Mouse (Mus musculus) adrenal gland, postnatal 36 days (tissue): Measurements from ENCODE around the gene Ptcd2. TPM values are rescaled to one million over a fixed set of nuclear protein-coding genes. Genes with fewer than 3 reads are reported as not detected.
"Not testable (repeated sequence)": the region's sequence is repeated elsewhere in the genome, so short reads cannot be mapped to it uniquely, and the experiment has no call there.

ENCODE experiments used
- DNase-seq, 2 experiments: peaks; one replicate each; pipeline ENCODE4 v3.0.0; 2021; ENCODE audit warnings: mixed read lengths in 1 of 2
- total RNA-seq, 2 experiments: library from RNA; stranded (reverse); gene quantifications; 2 replicates each; pipeline ENCODE4 v1.2.3; 2021

The Ptcd2 gene
- total RNA-seq, 2 experiments from 2014 or later, result 26.7 to 41.3 TPM

DNA sequence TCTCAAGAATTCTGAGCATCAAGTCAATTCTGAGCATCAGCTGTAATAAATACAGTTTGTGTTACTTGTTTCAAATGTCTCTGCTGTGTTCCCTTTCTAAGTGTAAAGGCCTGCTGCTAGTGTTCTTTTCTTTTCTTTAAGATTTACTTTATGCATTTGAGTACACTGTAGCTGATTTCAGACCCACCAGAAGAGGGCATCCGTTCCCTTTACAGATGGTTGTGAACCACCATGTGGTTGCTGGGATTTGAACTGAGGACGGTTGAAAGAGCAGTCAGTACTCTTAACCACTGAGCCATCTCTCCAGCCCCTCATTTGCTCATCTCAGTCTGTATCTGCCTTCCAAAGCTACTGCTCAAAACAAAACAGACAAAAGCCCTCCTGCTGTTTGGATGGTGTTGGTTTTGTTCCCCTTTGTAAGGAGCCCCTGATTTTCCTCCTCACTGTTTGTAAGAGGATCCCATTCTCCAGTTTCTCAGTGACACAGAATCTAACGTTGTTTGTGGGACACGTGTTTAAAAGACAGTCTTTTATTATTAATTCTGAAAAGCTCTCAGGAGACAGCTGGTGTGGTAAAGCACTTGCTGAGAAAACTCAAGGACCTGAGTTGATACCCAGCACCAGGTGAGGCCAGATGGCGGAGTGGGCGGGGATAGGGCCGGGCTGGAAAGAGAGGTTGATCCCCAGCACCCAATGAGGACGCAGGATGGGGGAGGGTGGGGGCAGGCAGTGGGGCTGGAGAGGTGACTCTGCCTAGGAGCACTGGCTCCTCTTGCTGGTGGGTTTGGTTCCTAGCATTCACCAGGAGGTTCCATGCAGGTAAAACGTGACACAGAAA lies 12.1 kb upstream of the Ptcd2 start:
- DNase-seq, result no peak

DNA sequence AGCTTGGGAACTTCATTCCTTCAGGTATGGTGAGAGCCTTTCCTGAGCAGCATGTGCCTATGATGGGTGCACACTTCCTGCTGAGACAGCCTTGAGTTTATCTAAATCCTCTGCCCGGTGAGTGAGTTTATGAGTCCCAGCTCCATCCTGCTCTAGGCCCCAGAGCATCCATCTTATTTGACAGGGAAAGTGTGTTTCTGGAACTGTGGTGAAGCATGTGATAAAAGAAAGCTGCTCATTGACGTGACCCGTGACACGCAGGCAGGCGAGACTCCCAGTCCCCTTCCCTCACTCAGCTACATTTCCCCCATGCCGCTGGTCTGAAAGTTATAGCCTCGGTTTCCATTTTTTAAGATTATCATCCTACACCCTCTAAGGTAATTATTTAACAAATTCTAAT lies 11.4 kb upstream of the Ptcd2 start:
- peak in 1 of 2 experiments; percentile 8 for DNase-seq

DNA sequence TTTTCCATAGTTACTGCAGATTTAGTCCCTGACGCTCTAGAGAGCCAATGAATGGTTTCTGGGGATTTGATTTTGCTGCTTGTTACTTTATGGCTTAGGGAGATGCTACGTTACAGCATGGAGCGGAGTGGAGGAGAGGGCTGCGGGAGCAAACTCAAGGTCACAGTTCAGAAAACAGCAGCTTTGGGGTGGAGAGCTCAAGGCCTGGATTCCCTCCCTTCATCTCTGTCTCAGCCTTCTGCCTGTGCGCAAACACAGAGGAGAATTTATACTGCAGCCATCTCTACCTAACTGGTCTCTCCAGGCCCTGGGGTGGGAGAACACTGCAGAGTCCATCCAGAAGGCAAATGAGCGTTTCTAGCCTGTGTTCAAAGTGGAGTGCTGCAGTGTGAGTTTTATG lies 10.6 kb upstream of the Ptcd2 start:
- peak in 1 of 2 experiments; percentile 19 for DNase-seq

DNA sequence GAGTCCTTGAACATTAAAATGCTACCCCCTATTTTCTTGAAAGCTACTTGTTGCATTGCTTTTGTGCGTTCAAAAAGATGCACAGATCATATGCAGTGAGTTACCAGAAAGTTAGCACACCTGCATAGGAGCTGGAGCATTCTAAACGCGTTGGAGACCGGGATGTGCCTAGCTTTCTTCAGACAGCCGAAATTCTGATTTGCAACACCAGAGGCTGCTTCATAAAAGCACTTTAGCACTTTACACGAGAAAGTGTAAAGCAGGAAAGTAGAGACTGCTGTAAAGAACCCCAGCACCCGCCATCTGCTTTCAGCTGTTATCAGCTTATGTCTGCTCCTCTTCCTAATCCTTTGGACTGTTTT lies 9.0 kb upstream of the Ptcd2 start:
- no peak for DNase-seq

DNA sequence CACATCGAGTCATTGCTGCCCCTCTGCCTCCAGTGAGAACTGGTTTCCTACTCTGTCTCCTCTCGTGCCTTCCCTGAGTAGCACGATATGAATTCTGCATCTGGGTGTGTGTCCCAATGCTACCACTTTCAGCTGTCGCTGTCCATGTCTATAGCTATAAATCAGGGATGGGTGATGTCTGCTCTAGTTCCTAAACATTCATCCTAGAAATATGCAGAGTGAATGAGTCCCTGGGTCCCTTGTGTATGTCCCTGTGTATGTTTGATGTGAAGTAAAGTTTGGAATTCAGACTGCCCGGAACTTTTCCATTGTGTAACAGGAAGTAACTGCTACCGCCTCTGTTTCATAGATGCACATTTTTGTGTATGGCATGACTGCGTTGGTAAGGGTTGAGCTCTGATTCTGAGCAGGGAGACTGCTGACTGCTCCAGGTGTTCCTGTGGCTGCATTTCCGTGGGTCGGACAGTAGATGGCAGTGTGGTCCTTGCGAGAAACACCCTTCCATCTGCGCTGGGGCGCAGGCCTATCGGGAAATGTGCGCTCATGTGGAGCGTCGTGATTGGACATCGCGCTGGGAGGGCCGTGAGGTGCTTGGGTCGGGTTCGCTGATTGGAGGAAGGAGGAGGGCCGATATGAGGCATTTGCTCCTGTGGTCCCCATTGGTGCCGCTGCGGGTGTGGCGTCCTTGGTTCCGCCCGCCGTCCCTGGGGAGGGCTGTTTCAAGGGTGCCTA lies 8.4 kb upstream of the Ptcd2 start:
- DNase-seq, result peak; percentile 96

DNA sequence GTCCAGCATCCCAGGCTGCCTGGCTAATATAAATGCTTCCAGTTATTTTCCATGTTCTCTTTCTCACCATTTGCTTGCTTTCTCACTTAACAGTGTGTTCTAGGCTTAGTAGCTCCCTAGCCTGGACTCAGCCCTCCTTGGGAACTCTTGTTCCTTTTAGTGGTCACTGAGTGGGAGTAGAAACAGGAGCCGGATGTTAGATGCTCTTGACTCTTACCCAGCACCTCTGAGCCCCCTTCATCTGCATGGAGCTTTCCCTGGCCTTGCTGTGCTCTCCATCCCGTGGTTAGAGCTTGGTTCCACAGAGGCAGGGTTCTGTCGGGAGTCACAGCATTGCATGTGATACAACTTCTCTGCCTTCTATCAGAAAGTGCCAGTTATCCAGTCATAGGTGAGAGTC lies 7.1 kb upstream of the Ptcd2 start:
- no peak for DNase-seq

DNA sequence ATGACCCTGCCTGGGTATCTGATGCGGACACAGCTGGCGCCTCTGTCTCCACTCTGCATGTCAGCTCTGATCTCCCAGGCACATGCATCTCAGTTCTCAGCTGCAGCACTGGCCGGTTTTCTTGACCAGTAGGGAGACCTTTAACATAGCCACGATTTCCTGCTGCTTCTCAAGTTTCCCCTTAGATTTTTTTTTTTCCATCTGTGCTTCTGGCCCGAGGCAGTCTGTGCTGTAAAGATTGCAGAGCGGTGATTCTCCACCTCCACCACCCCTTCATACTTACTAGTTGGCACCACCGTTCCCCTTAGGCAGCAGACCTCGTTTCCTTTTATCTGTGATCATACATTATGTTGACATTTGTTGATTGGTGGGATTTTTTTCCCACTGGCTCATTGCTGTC lies 6.7 kb upstream of the Ptcd2 start:
- DNase-seq, result no peak

DNA sequence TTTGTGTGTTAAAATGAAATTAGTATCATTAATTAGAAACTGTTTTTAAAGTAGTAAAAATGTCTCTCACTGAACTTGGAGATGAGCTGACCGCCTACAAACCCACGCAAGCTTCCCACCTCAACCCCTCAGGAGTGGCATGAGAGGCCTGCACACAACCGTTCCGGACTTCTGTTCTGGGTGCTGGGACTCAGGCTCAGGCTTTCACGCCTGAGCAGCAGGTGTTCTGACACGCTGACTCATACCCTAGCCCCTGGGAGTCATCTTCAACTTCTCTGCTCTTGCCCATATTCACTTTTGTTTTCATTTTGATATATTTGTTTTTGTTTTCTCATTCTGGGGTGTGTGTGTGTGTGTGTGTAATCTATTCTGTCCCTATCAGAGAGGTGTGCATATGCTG lies 5.5 kb upstream of the Ptcd2 start:
- no peak for DNase-seq

DNA sequence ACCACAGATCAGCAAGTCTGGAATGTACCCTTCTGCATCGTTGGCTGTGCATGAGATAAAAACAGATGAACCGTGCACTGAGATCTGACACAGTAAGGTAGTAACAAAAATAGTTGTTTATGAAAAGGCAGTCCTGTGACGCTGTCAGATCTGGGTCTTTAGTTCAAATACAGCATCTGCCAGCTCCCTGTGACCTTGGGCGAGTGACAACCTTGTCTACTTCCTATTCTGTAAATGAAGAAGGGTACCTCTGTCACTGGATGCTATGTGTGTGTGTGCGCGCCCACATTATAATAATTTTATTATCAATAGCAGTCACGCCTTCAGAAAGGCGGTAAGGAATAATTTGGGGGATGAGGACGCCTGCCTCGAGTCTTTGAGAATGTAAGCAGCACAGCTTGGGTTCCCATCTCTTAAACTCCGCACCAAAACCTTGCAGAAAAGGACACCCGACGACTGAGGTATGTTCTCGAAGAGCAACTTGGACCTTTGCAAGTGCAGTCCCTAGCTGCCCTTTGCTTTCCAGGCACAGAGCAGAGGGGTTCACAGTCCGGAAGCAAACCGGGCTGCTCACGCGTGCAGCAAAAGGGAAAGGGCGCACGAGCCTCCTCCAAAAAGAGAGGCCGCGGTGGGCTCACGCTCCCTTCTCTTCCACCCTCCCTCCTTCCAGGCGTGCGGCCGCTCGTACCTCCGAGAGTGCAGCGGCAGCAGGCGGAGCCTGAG lies 468 bp downstream of the Ptcd2 start:
- no peak for DNase-seq

DNA sequence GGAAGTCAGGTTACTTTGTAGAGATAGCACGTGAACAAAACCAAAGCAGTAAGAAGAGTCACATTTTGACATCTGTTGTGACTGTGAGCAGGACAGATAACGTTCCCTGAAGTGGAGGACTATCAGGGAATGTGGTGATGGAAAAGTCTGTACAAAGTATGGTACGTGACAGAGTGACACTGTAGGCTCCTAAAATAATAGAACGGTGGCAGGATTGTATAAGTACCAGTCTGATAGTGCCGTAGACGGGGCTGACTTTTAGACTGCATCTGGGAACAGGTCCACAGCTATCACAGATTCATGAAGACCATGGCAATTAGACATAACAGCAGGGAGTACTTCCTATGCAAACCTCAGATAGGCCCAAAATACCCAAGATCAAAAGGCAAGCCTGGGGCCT lies 3.0 kb downstream of the Ptcd2 start:
- no peak for DNase-seq

DNA sequence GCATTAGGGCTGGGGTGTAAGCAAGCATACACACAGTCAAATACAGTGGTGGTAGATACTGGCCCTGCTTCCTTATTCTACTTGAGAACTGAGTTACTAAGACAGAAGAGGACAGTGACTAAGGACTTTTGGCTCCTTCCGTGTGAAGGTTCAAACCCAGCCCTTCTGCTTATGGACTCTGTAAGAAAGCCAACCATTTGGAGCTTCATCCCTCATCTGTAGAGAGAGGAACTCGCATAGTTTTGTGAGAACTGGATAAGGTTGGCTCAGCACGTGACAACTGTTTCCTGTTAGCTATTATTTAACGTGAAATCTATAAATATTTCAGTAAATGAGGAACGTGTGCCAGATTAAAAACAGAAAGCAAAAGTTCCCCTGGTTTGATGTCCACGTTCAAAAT lies 7.0 kb downstream of the Ptcd2 start:
- no peak for DNase-seq

DNA sequence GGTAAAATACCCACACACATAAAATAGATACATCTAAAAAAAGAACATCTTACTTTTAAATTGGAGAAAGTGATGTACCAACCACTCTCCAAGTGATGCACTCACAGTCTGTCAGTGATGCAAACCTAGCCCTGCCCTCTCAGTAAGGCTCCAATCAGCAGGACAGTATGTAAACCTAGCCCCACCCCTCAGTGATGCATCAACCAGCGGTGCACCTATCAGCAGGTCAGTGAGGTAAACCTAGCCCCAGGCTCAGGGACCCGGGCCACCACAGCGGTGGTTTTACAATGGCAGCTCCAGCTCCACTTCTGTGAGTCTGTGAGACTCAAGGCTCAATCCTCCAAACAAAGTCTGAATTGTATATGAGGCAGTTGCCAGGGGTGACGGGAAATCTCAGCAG lies 13.2 kb downstream of the Ptcd2 start:
- no peak for DNase-seq

DNA sequence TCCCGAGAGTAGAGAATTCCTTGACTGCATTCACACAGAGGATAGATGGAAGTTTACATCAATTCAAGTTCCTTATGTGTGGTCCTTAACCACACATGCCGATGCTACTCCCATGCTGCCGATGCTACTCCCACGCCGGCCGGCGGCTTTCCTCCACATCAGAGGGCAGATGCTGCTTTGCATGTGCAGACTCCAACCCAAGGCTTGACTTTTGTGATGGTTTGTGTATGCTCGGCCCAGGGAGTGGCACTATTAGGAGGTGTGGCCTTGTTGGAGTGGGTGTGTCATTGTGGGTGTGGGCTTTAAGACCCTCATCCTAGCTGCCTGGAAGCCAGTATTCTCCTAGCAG lies 20.2 kb downstream of the Ptcd2 start:
- not testable (repeated sequence) for DNase-seq

DNA sequence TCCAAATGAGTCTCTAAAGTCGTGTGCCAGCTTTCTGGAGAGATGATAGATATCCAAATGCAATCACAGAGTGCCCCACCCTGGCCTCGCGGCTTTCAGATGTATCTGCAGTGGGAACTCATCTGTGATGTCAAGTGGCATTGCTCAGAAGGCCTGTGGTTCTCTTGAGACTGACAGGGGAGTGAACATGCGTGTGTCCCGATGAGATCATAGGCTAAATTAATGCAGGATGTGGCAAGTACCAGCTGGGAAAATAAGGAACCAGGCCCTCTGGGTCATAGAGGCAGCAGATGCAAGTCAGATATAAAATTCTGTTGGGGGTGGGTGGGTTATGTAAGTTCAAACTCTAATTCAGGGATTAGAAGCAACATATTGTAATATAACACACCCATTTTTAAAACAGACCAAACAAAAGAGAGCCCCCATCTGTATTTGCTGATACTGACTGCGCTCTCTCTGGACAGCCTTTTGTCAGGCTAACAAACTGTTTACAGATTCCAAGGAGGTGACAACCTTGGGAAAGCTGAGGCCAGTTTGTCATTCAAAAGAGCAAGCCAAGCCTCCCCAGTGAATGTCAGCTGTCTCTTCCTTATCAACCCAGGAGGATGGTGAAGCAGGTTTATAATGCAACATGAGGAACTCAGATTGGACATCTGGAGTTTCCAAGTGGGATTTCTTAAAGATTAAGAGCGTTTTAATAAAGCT lies 20.7 kb downstream of the Ptcd2 start:
- no peak for DNase-seq

DNA sequence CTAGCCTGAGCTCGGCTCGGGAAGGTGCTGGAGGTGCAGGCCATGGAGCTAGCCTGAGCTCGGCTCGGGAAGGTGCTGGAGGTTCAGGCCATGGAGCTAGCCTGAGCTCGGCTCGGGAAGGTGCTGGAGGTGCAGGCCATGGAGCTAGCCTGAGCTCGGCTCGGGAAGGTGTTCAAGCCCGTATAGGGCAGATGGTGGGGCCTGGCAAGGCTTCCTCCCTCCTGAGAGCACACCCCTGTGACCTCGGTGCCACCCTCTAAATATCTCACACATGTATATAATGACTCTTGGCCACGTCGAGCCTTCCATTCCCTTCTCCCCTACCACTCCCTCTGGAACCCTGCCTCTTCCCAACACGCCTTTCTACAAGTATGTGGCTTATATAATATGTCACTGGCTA lies 21.6 kb downstream of the Ptcd2 start:
- DNase-seq, result not testable (repeated sequence)

DNA sequence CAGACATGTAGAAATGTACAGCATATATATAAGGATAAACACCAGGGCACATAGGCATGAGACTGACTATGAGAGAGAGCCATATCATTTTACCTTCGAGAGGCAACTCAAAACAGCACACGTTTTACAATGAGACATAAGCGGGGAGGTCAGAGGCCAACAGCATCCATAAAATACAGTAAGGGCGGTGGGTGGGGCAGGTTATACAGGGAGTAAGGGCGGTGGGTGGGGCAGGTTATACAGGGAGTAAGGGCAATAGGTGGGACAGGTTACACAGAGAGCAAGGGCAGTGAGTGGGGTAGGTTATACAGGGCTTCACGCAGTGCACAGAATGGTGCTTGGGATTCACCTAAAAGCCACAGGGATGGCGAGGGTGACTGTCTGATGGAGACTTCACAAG lies 24.1 kb downstream of the Ptcd2 start:
- no peak for DNase-seq

DNA sequence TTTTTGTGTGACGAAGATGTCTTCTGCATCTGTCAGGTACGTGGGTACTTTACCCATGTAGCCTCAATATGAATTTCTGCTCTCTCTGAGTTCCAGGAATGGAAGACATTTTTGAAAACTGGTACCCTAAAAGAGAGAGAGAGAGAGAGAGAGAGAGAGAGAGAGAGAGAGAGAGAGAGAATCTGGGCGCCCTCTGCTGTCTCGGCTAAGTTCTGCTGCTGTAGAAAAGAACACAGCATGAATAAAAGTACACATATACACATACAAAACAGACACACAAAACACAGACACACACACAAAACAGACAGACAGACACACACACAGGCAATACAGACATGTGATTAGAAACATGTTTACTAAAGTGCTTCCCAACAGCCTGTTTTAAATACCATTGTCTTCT lies 27.4 kb downstream of the Ptcd2 start:
- DNase-seq, result peak; percentile 65 to 70

DNA sequence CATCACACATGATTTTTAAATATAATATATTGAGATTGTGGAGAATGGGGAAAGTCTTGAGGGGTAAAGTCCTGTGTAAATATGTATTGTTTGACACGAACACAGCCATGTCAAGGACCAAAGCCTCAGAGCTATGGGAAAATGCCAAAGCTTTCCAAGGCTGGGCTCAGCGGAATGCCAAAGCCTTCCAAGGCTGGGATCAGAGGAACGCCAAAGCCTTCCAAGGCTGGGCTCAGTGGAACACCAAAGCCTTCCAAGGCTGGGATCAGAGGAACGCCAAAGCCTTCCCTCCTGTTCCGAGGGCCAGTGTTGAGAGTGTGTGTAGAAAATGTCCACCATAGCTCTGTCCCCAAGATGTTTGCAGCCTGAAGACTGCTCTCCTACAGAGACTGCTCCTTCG lies 28.1 kb downstream of the Ptcd2 start:
- DNase-seq, result peak; percentile 20 to 48

DNA sequence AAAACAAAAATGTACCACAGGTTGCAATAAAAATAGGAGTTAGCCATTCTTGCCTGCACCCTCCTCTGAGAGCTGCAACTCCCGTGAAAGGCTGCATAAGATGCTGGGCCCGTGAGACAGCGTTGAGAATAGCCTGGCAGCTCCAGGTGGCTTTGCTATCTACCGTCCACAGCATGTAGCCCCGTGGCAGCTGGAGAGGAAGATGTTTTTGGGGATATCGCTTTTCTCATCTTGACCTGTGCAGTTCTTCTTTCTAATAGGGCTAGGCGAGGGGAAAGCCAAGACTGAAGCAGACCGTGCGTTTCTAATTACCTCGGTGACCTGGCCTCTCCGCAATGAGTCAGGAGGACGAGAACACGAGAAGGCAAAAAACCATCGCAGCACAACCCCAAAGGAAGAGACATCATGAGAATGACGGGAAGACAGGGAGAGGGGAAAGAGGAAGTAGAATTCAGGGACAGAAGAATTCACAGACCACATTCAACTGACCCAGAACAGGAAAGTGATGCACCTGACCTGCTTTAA lies 29.8 kb downstream of the Ptcd2 start:
- DNase-seq, result no peak

DNA sequence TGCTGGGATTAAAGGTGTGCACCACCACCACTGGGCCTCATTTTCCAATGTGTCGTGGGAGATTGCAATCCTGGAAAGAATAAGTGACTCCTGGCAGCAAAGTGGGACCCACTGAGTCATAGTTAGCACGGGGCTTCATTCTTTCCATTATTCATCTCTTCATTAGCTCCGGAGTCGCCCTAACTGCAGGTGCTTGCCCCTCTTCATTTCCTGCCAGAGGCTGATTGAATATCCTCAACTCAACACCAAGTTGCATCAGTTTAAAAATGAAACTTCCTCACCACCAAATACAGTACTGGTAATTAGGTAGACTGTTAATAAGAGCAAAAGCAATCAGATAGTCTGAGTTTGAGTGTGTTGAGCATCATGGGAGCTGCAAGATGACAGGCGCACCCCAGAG lies 30.4 kb downstream of the Ptcd2 start:
- no peak for DNase-seq

DNA sequence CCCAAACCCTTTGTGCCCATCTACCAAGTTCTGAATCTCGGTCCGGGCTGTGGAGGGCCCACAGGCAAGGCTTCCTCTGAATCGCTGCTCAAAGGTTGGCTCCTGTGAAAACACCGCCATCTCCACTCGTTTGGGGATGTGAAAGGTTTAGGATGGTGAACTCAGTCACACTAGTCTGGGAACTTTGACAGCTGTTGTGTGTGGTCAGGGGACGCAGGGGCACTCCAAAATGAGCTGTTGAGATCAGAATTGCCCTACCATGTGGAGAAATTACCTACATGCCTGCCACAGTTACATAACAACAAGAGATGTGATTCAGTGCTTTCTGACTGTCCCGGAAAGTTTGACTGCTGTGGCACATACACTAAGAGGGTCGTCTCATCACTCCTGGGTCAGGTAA lies 36.1 kb downstream of the Ptcd2 start:
- peak; percentile 12 to 16 for DNase-seq

DNA sequence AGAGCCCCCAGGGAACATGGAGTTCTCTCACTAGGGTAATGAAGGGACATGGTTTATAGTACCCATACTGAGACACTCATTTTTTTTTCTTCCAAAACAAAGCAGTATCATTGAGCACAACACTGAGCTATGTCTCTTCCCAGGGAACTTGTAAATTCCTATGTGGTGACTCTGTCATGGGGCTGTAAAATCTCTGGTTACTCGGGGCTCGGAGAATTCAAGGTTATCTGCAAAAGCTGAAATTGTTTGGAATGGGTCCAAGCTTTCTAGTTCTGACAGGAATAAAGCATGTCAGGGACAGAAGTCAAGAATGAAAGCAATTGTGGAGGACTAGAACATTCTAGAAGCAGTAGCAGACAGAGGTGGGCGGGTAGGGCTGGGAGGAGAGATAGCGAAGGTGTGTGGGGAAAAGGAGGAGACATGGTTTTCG lies 36.6 kb downstream of the Ptcd2 start:
- DNase-seq, result peak; percentile 13 to 48
